8 mouse cellular contexts compared by ENCODE assay signal in the genomic region with DNA sequence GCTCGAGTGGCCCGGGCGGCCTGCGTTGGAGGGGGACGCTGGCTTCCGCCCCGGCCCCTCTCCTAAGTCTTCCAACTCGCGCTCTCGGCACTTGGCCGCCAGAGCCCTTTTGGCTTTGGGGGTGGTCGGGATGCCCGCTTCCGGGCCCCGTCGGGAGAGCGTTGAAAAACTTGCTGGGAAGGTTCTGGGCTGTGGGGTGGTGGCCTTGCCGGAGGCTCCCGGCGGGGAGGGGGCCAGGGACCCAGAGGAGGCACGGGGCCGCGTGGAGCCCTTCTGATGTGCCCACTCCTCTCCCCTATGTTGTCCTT. TPM values are rescaled to one million over a fixed set of nuclear protein-coding genes. Genes with fewer than 3 reads are reported as not detected.
DNase-seq lines count a peak whose midpoint lies in the region; TF ChIP-seq lines count a peak whose summit lies in the region.

No protein-coding gene starts in this region.

- DNase-seq in cerebellum, adult 11 months, result peak; percentile 49
- no peak for DNase-seq in cerebellum, adult 11-12 months
- DNase-seq in ovary, postnatal 36 days (ENCODE audit: low spot score), result peak; percentile 43
- DNase-seq in ovary, postnatal 14 days (ENCODE audit: low spot score), result no peak
- DNase-seq in gastrocnemius, postnatal 14 days, result peak; percentile 30
- no peak for DNase-seq in limb, embryonic 10.5 days (ENCODE audit: low spot score)
- DNase-seq in layer of hippocampus, postnatal 25 days (ENCODE audit: extremely low spot score in 1 of 2, low spot score in 1 of 2), result no peak

- 0% methylated on average over 23 of the region's 23 CpGs for WGBS in limb, embryonic 10.5 days
- WGBS in olfactory bulb, adult 2 months, result under 1% methylated on average over 23 of the region's 23 CpGs

- H3K4me3 ChIP-seq in limb, embryonic 10.5 days, result peak overlapping the region; percentile 96
- H3K4me3 ChIP-seq in olfactory bulb, adult 2 months (ENCODE audit: insufficient read depth, low read depth, low read length), result peak overlapping the region; percentile 68

- no peaks in the 10 kb centered on the region for H3K9me3 ChIP-seq in limb, embryonic 10.5 days (replicated peaks)

- H3K27me3 ChIP-seq in limb, embryonic 10.5 days (ENCODE audit: low read depth, poor library complexity, severe bottlenecking), result no peaks in the 10 kb centered on the region

- peak overlapping the region; percentile 99 for H3K27ac ChIP-seq in limb, embryonic 10.5 days
- H3K27ac ChIP-seq in olfactory bulb, adult 2 months (ENCODE audit: insufficient read depth, low read depth, low read length), result peak overlapping the region; percentile 22; the same call in 1 of the 2 replicates

- intact Hi-C loops in gastrocnemius, postnatal 14 days (cut with DNase I; ENCODE audit: low total_unique reads), result no loop called here

- TF ChIP-seq POLR2A in olfactory bulb, adult 2 months (IDR thresholded peaks at IDR 0.05; ENCODE audit: insufficient read depth, low read depth, low read length), result no peak

- peaks cover 74% of the 10 kb centered on the region for H3K4me1 ChIP-seq in limb, embryonic 10.5 days
- peaks cover 34% of the 10 kb centered on the region for H3K4me1 ChIP-seq in olfactory bulb, adult 2 months (ENCODE audit: control insufficient read depth, insufficient read depth, low read length)

- peaks cover 42% of the 10 kb centered on the region for H3K36me3 ChIP-seq in limb, embryonic 10.5 days

- no peak for TF ChIP-seq CTCF in olfactory bulb, adult 2 months (IDR thresholded peaks at IDR 0.05; ENCODE audit: insufficient read depth, low read depth, low read length)

RNA-seq across cellular contexts. Expression of a gene that starts 1.4 kb away (rescaled TPM):
- 10 to 100 TPM; 12.5 to 14.2 TPM for total RNA-seq in gastrocnemius, postnatal 14 days (2021)
- 53.4 and 55.7 TPM in 2 replicates for polyA plus RNA-seq in limb, embryonic 10.5 days (2016; fragmentation: Nextera tagmentation; extraction: Ambion mirVana)
- polyA plus RNA-seq in olfactory bulb, adult 2 months (2012; ENCODE audit: insufficient read depth, insufficient read length, low replicate concordance, missing spikeins), result not detected in 2 replicates
- 10 to 100 TPM; 57.3 to 64.0 TPM for total RNA-seq in layer of hippocampus, postnatal 25 days (2021)

Comparison
In these comparisons a context has a peak if more than half of its experiments do, and no peak if none do; other contexts are left out.
1. DNase-seq: peak in cerebellum, adult 11 months (single experiment), ovary, postnatal 36 days (single experiment) and gastrocnemius, postnatal 14 days (single experiment); none in cerebellum, adult 11-12 months (single experiment), ovary, postnatal 14 days (single experiment), limb, embryonic 10.5 days (single experiment) and layer of hippocampus, postnatal 25 days (0 of 2).